Mouse (Mus musculus) adrenal gland, postnatal 10 days (tissue): ENCODE measurements at regions not wholly inside any gene's neighbourhood (a gene's known extent, or its start where the extent isn't known, plus 50 kb on each side); places are given as distances from the start of the nearest gene placed in this dataset.
"Not testable (repeated sequence)": the region's sequence is repeated elsewhere in the genome, so short reads cannot be mapped to it uniquely, and the experiment has no call there.

ENCODE experiments used
- DNase-seq: peaks from one replicate; pipeline ENCODE4 v3.0.0; 2021; ENCODE audit warnings: mixed read lengths

GRCm38 (mm10) chr17:94656429-94656828, 93.4 kb downstream of the Mettl4 start:
- DNase-seq, result peak; percentile 2

- no peak for DNase-seq
Measured at GRCm38 (mm10) chr17:94655473-94655872, 94.3 kb downstream of the Mettl4 start.

DNA sequence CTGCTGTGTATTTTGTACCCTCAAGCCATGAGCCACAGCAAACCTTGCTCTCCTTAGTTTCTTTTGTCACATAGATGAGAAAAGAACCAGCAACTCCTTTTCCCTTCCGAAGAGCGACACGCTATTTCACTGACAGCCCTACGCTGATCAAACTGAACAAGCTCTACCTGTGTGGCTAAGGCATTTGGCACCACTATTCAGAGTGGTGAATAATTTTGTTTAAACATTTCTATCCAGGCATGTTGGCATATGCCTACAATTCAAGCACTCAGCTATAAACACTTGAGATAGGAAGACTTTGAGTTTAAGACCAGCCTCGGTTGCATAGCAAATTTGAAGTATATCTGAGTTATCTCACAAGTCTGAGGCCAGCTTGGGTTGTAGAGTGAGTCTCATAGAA, 95.2 kb downstream of the Mettl4 start:
- DNase-seq, result no peak

- DNase-seq, result no peak
Measured at GRCm38 (mm10) chr17:94652412-94652811, 97.4 kb downstream of the Mettl4 start.

DNA sequence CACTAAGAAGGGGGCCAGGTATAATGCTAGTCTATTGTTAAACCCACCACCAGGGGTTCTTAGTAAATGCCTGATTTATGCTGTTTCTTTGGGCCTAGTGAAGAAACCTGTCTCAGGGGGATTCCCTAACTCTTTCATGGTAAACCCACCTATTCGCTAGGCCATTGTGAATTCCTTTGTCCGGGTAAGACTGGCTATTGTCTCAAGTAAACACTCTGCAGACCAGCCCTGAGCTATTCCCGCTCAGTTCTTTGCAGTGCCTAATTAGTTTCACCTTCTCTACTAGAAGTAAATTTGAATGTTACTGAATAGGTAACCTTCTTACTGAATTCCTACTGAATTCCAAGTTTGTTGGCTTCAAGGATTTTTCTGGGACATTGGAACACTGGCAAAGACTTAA, 98.3 kb downstream of the Mettl4 start:
- DNase-seq, result not testable (repeated sequence)
